Mouse (Mus musculus): ENCODE data around the gene Neurog1.

DNA sequence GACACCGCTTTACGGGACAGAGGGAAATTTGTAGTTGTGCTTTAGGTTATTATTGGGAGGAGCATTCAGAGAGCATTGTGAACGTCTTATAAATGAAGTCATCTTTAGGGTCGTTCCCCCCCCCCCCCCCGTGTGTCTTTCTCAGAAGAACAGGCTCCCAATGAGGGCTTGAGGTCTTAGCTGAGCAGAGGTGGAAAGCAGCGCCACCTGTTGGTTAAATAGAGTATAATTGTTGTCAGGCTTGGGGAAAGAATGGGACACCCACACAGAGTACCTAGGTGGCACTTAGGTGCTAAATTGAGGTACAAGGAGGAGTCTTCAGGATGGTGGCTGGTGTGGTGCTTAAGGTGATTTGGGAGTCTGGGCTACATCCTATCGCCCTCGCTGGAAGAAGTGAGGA is 14.5 kb upstream of the Neurog1 start:
- TF ChIP-seq ZC3H11A (IDR thresholded peaks at IDR 0.05; ENCODE audit: borderline replicate concordance, low read depth, low read length) (no peak), CHD2 (IDR thresholded peaks at IDR 0.05; ENCODE audit: low read depth, low read length) (no peak), MAFK (IDR thresholded peaks at IDR 0.05; ENCODE audit: insufficient read depth, low read depth, low read length) (no peak), HCFC1 (IDR thresholded peaks at IDR 0.05; ENCODE audit: borderline replicate concordance, insufficient read depth, low read length) (no peak)

Measured in ES-E14 (cell line).